Mouse (Mus musculus) MEL (cell line): ENCODE measurements around the gene Cbln3. TPM values are rescaled to one million over a fixed set of nuclear protein-coding genes. Genes with fewer than 3 reads are reported as not detected.

ENCODE experiments used
- DNase-seq: peaks from one replicate; pipeline ENCODE4 v3.0.0; 2011; ENCODE audit warnings: low read depth, low spot score
- H3K27ac ChIP-seq: 2 replicates; pipeline ENCODE4 v1.5.1; 2012; ENCODE audit warnings: low read depth, mild to moderate bottlenecking, control low read depth, low read length, moderate library complexity; ENCODE audit not compliant: control insufficient read depth
- H3K27me3 ChIP-seq, 2 experiments: fragments of 150-350 bp in 1 of 2; sonication (generic) in 1 of 2; 2 replicates each; pipeline ENCODE4 v1.6.1; 2012; ENCODE audit warnings: low read length in 2 of 2, mild to moderate bottlenecking in 2 of 2, improper control_type of control experiment in 1 of 2, moderate library complexity in 1 of 2; ENCODE audit not compliant: insufficient read depth in 2 of 2, control insufficient read depth in 1 of 2
- H3K36me3 ChIP-seq, 2 experiments: 2 replicates each; pipeline ENCODE4 v1.6.1; 2012 to 2014; ENCODE audit warnings: low read length in 2 of 2, improper control_type of control experiment in 1 of 2, inconsistent platforms in 1 of 2, mild to moderate bottlenecking in 1 of 2; ENCODE audit not compliant: insufficient read depth in 2 of 2, control insufficient read depth in 1 of 2
- H3K4me1 ChIP-seq, 2 experiments: fragments of 150-350 bp in 1 of 2; sonication (generic) in 1 of 2; 2 replicates each; pipeline ENCODE4 v1.6.1; 2012; ENCODE audit warnings: low read length in 2 of 2, improper control_type of control experiment in 1 of 2, mild to moderate bottlenecking in 1 of 2; ENCODE audit not compliant: insufficient read depth in 2 of 2, control insufficient read depth in 1 of 2
- H3K4me3 ChIP-seq, 2 experiments: fragments of 150-350 bp in 1 of 2; sonication (generic) in 1 of 2; 2 replicates each; pipeline ENCODE4 v1.5.1; 2012; ENCODE audit warnings: low read depth in 2 of 2, low read length in 2 of 2, mild to moderate bottlenecking in 2 of 2, moderate library complexity in 2 of 2, control low read depth in 1 of 2, improper control_type of control experiment in 1 of 2; ENCODE audit not compliant: control insufficient read depth in 1 of 2, insufficient read depth in 1 of 2
- H3K79me2 ChIP-seq: 2 replicates; pipeline ENCODE4 v1.6.1; 2012; ENCODE audit warnings: mild to moderate bottlenecking, low read length, moderate library complexity; ENCODE audit not compliant: control insufficient read depth, poor library complexity, insufficient read depth
- H3K9ac ChIP-seq: 2 replicates; pipeline ENCODE4 v1.6.1; 2012; ENCODE audit warnings: low read depth, mild to moderate bottlenecking, control low read depth, low read length, moderate library complexity; ENCODE audit not compliant: control insufficient read depth, poor library complexity, severe bottlenecking
- H3K9me3 ChIP-seq: fragments of 150-350 bp; sonication (generic); replicated peaks from 2 replicates; pipeline ENCODE4 v1.6.1; 2012; ENCODE audit warnings: mild to moderate bottlenecking, low read length, improper control_type of control experiment, moderate library complexity; ENCODE audit not compliant: insufficient read depth
- CTCF ChIP-seq, 3 experiments: IDR thresholded peaks in 2 of 3; conservative IDR thresholded peaks in 1 of 3; 2 replicates each; pipeline ENCODE4 v1.5.1; 2011 to 2012; ENCODE audit warnings: low read length in 3 of 3, low read depth in 2 of 3, mild to moderate bottlenecking in 2 of 3, improper control_type of control experiment in 1 of 3, inconsistent platforms in 1 of 3, mixed read lengths in 1 of 3, moderate library complexity in 1 of 3; ENCODE audit not compliant: control insufficient read depth in 1 of 3, insufficient read depth in 1 of 3, poor library complexity in 1 of 3, severe bottlenecking in 1 of 3
- E2F4 ChIP-seq: IDR thresholded peaks from 2 replicates; pipeline ENCODE4 v1.6.1; 2011; ENCODE audit warnings: low read depth, low read length, improper control_type of control experiment, borderline replicate concordance
- GABPA ChIP-seq: IDR thresholded peaks from 2 replicates; pipeline ENCODE4 v1.6.1; 2012; ENCODE audit warnings: low read depth, mild to moderate bottlenecking, inconsistent platforms, low read length, improper control_type of control experiment, moderate library complexity
- GATA1 ChIP-seq: IDR thresholded peaks from 2 replicates; pipeline ENCODE4 v1.6.1; 2011; ENCODE audit warnings: low read depth, low read length, improper control_type of control experiment
- HCFC1 ChIP-seq: IDR thresholded peaks from 2 replicates; pipeline ENCODE4 v1.6.1; 2012; ENCODE audit warnings: low read depth, mild to moderate bottlenecking, inconsistent platforms, low read length, improper control_type of control experiment, moderate library complexity
- JUND ChIP-seq: IDR thresholded peaks from 2 replicates; pipeline ENCODE4 v1.6.1; 2011; ENCODE audit warnings: low read depth, mild to moderate bottlenecking, improper control_type of control experiment, low read length
- MAFK ChIP-seq: IDR thresholded peaks from 2 replicates; pipeline ENCODE4 v1.6.1; 2011; ENCODE audit warnings: low read depth, mild to moderate bottlenecking, low read length, improper control_type of control experiment, borderline replicate concordance
- MAZ ChIP-seq: IDR thresholded peaks from 2 replicates; pipeline ENCODE4 v1.6.1; 2012; ENCODE audit warnings: low read depth, mild to moderate bottlenecking, inconsistent platforms, low read length, improper control_type of control experiment
- MEF2A ChIP-seq: IDR thresholded peaks from 2 replicates; pipeline ENCODE4 v1.6.1; 2014; ENCODE audit warnings: low read depth, mild to moderate bottlenecking, inconsistent platforms, low read length, improper control_type of control experiment; ENCODE audit not compliant: poor library complexity, insufficient replicate concordance, severe bottlenecking; ENCODE audit errors: extremely low read depth
- MXI1 ChIP-seq: IDR thresholded peaks from 2 replicates; pipeline ENCODE4 v1.6.1; 2011; ENCODE audit warnings: mild to moderate bottlenecking, low read depth, low read length, improper control_type of control experiment
- MYC ChIP-seq: IDR thresholded peaks from 2 replicates; pipeline ENCODE4 v1.6.1; 2011; ENCODE audit warnings: low read depth, mild to moderate bottlenecking, low read length, improper control_type of control experiment, moderate library complexity
- NELFE ChIP-seq: IDR thresholded peaks from 2 replicates; pipeline ENCODE4 v1.6.1; 2011; ENCODE audit warnings: low read depth, low read length, improper control_type of control experiment
- POLR2AphosphoS2 ChIP-seq: IDR thresholded peaks from 2 replicates; pipeline ENCODE4 v1.6.1; 2011; ENCODE audit warnings: low read length, improper control_type of control experiment
- RAD21 ChIP-seq: IDR thresholded peaks from 2 replicates; pipeline ENCODE4 v1.6.1; 2011; ENCODE audit warnings: mild to moderate bottlenecking, low read depth, low read length, improper control_type of control experiment
- SMC3 ChIP-seq: IDR thresholded peaks from 2 replicates; pipeline ENCODE4 v1.6.1; 2011; ENCODE audit warnings: low read depth, low read length, improper control_type of control experiment
- TAL1 ChIP-seq: IDR thresholded peaks from 2 replicates; pipeline ENCODE4 v1.6.1; 2012; ENCODE audit warnings: mild to moderate bottlenecking, inconsistent platforms, low read length, moderate library complexity, mixed read lengths
- TCF12 ChIP-seq: IDR thresholded peaks from 2 replicates; pipeline ENCODE4 v1.6.1; 2014; ENCODE audit warnings: low read depth, mild to moderate bottlenecking, inconsistent platforms, low read length, improper control_type of control experiment, moderate library complexity
- ZC3H11A ChIP-seq: IDR thresholded peaks from 2 replicates; pipeline ENCODE4 v1.6.1; 2012; ENCODE audit warnings: low read depth, mild to moderate bottlenecking, inconsistent platforms, low read length, improper control_type of control experiment
- ZKSCAN1 ChIP-seq: IDR thresholded peaks from 2 replicates; pipeline ENCODE4 v1.6.1; 2012; ENCODE audit warnings: low read depth, mild to moderate bottlenecking, inconsistent platforms, low read length, improper control_type of control experiment, moderate library complexity
- polyA plus RNA-seq, 2 experiments: library from polyadenylated mRNA; stranded (reverse) in 1 of 2; unstranded in 1 of 2; fragments of >175 nt in 1 of 2; fragments of >200 nt in 1 of 2; gene quantifications; 2 replicates each; pipeline versions ENCODE4 v1.2.1 to v1.2.4; 2012; ENCODE audit warnings: low replicate concordance in 2 of 2, low read depth in 1 of 2; ENCODE audit not compliant: insufficient read length in 2 of 2, insufficient read depth in 1 of 2, missing spikeins in 1 of 2
- total RNA-seq: library from RNA; depleted of rRNA; stranded (reverse); fragments of 300-350 nt; gene quantifications from 2 replicates; pipeline ENCODE4 v1.2.3, GENCODE M21; 2012

The Cbln3 gene
- total and polyA plus RNA-seq, 3 experiments = 0.19 TPM; not detected in 2

DNA sequence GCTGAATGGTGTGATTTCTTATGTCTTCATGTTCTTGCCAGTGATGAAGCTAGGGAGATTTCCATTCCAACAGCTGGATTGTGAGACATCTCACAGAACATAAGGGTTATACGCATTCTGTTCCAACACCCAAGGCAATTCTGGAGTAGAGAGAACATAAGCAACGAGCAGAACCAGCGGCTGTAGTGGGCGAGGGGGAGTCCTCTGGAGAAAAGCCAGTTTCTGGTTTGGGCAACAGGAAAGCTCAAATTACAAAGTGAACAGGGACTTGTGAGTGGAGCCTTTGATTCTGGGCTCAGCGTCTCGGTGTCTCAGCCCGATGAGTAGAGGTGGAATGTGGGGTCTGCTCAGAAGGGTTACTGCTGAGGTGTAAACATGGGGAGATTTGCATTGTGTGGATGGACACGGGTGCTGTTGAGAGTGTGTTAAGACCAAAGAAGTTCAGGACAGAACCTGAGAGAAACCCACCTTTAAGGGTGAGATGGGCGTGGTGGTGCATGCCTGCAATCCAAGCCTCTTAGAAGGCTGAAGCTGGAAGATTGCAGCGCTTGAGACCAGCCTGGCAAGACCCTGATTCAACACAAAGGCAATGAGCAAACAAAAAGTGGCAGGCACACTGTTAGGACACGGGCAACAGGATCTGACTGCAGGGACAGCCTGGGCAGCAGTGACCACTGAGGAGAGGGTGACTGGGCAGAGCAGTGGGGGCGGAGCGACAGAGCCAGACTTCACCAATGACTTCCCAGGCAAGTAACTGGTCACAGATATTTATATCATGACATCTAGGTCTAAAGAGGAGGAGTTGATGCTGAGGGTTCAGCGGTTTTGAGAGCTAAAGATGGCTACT is 6.5 kb downstream of the Cbln3 start:
- Histone ChIP-seq H3K79me2 (no peaks in the 10 kb centered on the region), H3K9ac (no peak overlapping the region), H3K27ac (no peak overlapping the region), H3K36me3 (peaks cover 0 to 7% of the 10 kb centered on the region in 2 experiments; a peak in 2 of 4 replicates)
- no peak for TF ChIP-seq HCFC1
- TF ChIP-seq E2F4 = no peak
- no peak for TF ChIP-seq GATA1
- TF ChIP-seq JUND = no peak
- no peak for TF ChIP-seq MAZ
- TF ChIP-seq POLR2AphosphoS2 = no peak
- TF ChIP-seq, all 39 proteins: peak for 0
- no peaks in the 10 kb centered on the region for H3K27me3 ChIP-seq
- no peaks in the 10 kb centered on the region for H3K9me3 ChIP-seq
- no peak for DNase-seq
- no peak overlapping the region for H3K4me3 ChIP-seq
- peaks cover 3 to 25% of the 10 kb centered on the region in 2 experiments for H3K4me1 ChIP-seq

DNA sequence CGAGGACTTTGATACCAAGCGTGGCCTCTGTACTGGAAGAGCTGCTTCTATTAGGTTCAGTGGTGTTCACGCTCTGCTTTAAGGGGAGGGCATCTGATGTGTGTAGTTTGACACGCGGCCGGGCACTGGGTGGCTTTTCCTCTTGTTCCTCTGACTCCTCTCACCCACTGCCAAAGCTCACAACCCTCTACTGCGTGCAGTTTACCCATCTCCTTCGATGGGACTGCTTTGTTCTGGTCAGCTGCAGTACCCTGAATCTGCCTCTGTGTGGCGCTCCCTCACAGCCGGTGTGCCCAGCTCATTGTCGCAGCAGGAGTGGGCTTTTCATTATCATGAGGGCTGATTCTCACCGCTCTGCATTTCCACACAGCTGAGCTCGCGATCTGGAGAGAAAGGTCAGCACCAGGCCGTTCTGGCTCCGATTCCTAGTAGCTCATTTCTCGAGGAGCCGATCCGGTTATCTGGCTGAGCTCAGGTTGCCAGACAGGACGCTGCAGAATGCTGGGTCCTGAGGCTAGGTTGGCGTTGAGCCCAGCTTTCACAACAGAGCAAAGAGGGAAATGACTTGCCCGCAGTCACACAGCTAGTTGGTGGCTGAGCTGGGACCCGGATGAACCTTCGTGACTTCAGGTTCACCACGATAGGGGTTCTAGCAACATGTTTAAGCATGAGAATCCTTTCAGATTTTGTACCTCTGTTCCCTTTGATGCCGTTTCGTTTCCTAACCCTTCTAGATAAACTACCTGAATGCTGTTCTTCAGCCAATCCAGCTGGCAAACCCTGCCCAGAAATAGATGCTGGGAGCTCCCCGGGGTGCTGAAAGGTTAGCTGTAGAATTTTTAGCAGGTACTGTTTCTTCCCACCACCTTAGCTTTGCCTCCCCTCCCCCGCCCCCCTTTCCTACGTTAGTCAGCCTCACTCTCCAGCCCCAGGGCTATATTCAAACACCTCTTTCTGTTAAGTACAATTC is 10.2 kb downstream of the Cbln3 start:
- Histone ChIP-seq H3K79me2 (no peaks in the 10 kb centered on the region), H3K27me3 (peaks cover 0 to 5% of the 10 kb centered on the region in 2 experiments; a peak in 2 of 4 replicates), H3K36me3 (no peaks in the 10 kb centered on the region), H3K9ac (no peak overlapping the region), H3K9me3 (no peaks in the 10 kb centered on the region), H3K4me1 (no peaks in the 10 kb centered on the region), H3K27ac (no peak overlapping the region), H3K4me3 (peak overlapping the region; percentile 24 to 32)
- peak; percentile 90 for DNase-seq
- TF ChIP-seq TAL1 (peak; percentile 28; the same call in 1 of the 2 replicates), MAZ (0 out of 2 replicates have a peak, but pooled peaks have one; percentile 45), CTCF (IDR thresholded peaks at IDR 0.05 in 2 of 3, conservative IDR thresholded peaks at IDR 0.05 in 1 of 3; ENCODE audit: control insufficient read depth in 1 of 3, insufficient read depth in 1 of 3, low read depth in 2 of 3, low read length in 3 of 3, poor library complexity in 1 of 3, severe bottlenecking in 1 of 3) (peak; percentile 84 to 92 (median 88)), ZKSCAN1 (no peak), TCF12 (no peak), RAD21 (peak; percentile 78), MAFK (no peak), GABPA (no peak), ZC3H11A (peak; percentile 77), GATA1 (no peak), MEF2A (no peak), MXI1 (peak; percentile 15; the same call in 1 of the 2 replicates), NELFE (no peak), SMC3 (peak; percentile 80), MYC (no peak), E2F4 (no peak)
